Mouse (Mus musculus): ENCODE data around the gene Prdm16.

The Prdm16 gene

GRCm38 (mm10) chr4:154636721-154637311 is at the start of gene Prdm16:
Gene Prdm16 (minus strand): TSS chr4:154636873.
- no peak for DNase-seq (ENCODE audit: low spot score)

- no peak for DNase-seq (ENCODE audit: low spot score)
These were observed 46.5 kb upstream of the Prdm16 start for GRCm38 (mm10) chr4:154683068-154683752.

GRCm38 (mm10) chr4:154682311-154682710 is 45.6 kb upstream of the Prdm16 start:
- DNase-seq (ENCODE audit: low spot score): no peak

GRCm38 (mm10) chr4:154675441-154676000 is 38.8 kb upstream of the Prdm16 start:
- no peak for DNase-seq (ENCODE audit: low spot score)

DNA sequence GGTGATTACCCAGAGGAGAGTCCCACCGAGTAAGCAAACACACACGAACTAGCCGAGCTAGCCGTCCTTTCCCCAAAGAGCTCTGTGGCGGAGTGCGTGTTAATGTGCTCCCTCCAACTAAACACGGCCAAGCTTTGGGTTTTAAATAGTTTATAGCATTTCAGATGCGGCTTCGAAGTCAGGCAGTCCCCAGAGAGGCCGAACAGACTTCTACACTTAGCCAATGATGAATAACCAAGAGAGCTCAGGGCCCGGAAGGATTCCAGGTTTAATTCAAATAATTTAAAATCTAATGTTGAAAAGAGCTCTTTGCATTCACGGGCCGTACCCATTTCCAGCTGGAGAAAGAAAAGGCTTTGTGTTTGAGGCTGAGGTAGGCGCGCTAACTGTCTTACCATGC is 38.3 kb upstream of the Prdm16 start:
- no peak for DNase-seq (ENCODE audit: low spot score)

GRCm38 (mm10) chr4:154674541-154674940 is 37.9 kb upstream of the Prdm16 start:
- DNase-seq (ENCODE audit: low spot score): no peak

DNA sequence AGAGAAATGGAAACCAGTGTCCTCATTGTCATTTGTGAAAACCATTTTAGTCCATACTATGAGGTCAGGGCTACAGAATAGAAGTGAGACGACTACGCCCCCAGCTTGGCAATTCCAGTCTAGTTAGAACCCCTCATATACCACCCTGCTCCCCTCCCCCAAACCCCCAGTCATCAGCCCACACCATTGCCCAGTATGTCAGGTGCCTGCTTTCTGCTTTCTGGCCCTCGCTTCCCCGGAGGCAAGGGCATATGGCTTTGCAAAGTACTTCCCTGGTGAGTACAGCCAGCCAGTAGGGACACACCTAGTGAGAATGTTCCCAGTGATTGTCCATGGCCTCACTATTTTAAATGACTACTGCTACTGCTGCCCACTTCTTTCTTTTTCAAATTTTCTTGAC is 37.3 kb upstream of the Prdm16 start:
- DNase-seq (ENCODE audit: low spot score): no peak

DNA sequence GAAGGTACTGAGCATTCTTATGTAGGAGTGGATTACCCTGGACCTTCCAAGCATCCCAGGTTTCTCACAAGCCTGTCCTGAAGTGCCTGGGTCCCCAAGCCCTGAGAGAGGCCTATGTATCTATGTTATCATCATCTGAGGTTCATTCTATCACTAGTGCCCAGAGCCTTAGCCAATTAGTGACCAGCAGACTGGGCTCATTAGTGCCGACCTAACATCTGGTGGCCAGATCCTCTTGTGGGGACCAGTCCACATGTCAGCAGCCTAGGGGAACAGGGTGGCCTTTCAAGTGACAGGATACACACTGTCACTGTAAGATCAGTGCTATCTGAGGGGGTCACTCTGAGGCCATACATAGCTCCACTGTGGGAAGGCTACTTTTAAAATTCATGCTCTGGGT is 35.4 kb upstream of the Prdm16 start:
- DNase-seq (ENCODE audit: low spot score): no peak

- DNase-seq (ENCODE audit: low spot score): no peak
These were observed 34.7 kb upstream of the Prdm16 start for GRCm38 (mm10) chr4:154671232-154671912.

GRCm38 (mm10) chr4:154667767-154668166 is 31.1 kb upstream of the Prdm16 start, which contains the start of gene Actrt2:
Gene Actrt2 (minus strand): TSS chr4:154667867.
- no peak for DNase-seq (ENCODE audit: low spot score)

- DNase-seq (ENCODE audit: low spot score): no peak
These were observed 26.1 kb upstream of the Prdm16 start for GRCm38 (mm10) chr4:154662681-154663215.

GRCm38 (mm10) chr4:154661256-154661655 is 24.6 kb upstream of the Prdm16 start:
- no peak for DNase-seq (ENCODE audit: low spot score)

- no peak for DNase-seq (ENCODE audit: low spot score)
These were observed 23.4 kb upstream of the Prdm16 start for GRCm38 (mm10) chr4:154660025-154660424.

- DNase-seq (ENCODE audit: low spot score): no peak
These were observed 18.6 kb upstream of the Prdm16 start for GRCm38 (mm10) chr4:154655134-154655910.

DNA sequence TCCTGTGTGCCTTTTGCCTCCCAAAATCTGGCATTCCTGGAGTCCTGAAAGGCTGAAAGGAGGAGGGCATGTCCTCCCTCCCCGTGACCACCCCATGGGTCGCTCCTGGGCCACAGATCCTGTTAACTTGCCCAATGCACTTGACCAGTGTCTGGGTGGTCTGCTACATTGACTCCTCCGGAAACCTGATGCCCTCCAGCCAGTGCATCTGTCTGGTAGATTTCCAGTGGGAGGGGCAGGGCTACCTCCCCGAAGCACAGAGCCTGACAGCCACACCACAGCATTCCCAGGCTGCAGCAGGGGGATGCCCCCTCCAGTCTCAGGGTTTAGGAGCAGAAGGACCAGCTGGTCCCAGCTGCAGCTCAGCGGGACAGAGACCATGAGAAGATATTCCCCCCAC is 15.8 kb upstream of the Prdm16 start:
- no peak for DNase-seq (ENCODE audit: low spot score)

DNA sequence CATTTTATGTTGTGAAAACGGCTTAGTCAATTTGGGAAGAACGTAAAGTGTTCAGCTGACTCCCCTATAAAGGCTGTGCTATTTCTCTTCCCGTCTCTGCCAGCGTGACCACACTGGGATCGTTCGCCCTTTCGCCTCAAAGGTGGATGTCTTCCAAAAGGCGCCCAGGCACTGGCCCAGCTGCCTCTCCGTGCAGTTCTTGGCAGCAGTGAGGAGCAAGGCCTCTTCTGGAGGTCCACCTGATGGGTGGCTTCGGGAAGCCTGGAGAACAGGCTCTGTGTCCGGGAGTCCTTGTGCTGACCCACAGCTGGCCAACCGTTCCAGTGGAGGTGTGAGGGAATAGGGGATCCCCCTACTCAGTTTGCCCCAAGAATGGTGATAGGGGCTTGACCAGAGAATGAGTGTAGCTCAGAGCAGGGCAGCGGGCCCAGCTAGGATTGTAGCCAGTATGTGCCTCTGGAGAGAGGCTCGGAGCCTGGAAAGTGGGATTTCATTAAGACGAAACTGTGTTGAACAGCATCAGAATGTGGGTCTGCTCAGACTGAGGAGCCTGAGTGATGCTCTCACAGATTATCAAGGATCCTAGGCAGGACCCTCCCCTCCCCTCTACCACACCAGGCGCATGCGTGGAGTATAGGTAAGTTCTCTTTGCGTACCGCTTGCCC is 12.5 kb upstream of the Prdm16 start:
- DNase-seq (ENCODE audit: low spot score): no peak

- no peak for DNase-seq (ENCODE audit: low spot score)
These were observed 5.8 kb upstream of the Prdm16 start for GRCm38 (mm10) chr4:154642496-154642895.

DNA sequence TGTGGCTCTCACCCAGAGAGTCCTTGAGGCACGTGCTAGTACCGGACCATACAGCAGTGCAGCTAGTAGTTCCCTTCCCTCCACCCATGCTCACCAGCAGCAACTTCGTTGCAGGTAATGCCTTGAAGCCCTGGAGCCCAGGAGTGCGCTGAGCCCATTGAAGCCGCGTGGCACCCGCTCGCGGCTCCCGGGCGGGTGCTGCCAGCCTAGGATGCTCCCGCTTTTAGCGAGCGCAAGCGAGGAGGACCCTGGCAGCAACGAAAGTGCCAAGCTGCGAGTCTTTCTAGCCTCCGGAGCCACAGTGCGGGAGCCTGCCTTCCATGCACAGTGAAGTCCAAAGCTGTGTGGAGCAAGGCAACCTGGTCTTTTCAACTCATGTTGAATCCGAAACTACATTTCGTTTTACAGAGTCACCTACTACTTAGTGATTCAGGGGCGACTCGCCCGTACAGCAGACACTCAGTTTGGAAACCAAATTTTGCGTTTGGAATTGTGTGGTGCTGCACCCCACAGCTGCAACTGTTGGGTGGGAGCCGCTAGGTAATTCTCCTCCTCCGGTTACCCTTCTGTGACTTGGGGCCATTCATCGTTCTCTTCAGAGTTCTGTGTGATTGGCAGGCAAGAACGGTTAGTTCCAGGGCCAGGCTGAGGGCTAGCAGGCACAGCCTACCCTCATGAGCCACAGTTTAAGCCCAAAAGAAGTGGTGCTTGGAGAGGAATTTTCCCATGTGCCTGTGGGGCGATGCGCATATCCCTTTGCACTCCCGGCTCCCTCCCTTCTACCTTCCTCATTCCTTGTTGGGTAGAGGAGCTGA is 4.8 kb upstream of the Prdm16 start:
- no peak for DNase-seq (ENCODE audit: low spot score)

GRCm38 (mm10) chr4:154640443-154641295 is 4.0 kb upstream of the Prdm16 start:
- DNase-seq (ENCODE audit: low spot score): no peak

Measured in layer of hippocampus, adult 9-10 months (tissue).